Mouse (Mus musculus) brain, embryonic 18.5 days (tissue): ENCODE results near the gene Tmcc1.

Experiments
- DNase-seq: peaks from one replicate; pipeline ENCODE4 v3.0.0-alpha.2; 2012; ENCODE audit warnings: low read depth, low spot score

Gene Tmcc1

DNA sequence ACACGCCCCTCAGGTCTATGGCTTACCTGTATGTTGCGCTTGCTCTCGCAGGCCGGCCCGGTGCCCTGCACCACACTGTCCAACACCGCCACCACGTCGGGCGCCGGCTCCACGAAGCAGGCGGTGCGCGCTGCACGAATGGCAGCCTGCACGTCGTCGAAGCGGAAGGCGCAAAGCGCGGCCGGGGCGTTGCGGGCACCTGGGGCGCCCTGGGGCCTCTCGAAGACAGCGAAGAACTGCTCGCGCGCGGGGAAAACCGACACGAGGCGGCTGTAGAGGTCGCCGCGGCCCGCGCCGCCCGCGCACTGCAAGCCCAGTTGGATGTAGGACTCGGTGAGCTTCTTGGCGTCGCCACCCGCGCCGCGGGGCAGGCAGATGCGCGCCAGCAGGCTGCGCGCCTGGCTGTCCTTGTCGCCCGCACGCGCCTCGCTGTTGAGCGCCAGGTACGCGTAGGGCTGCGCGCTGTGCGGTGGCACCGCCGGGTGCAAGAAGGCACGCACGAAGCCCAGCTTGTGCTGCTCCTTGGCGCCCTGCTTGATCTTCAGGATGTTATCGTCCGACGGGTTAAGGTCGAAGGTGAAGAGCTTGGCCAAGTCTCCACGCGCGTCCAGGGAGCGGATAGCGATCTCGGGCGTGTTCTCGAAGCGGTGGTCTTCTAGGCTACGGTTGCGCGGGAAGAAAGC is 199.7 kb downstream of the Tmcc1 start:
- DNase-seq = no peak

DNA sequence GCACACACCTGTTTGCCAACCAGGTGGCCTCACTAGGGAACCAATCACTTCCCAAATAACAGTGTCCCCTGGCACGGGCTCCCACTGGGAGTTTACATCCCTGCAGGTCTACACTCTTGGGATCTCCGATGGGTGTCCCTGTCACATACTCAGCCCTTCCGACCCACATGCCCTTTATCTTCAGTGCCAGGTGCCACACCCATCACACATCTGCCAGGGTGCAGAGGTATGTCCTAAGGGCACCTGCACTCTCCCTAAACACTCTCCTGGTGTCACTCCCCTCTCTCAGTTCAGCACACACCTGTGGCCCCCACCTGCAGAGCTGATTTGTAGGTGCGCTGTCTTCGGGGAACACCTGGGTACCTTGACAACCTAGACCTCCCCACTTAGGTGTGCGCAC is 200.3 kb downstream of the Tmcc1 start:
- no peak for DNase-seq

DNA sequence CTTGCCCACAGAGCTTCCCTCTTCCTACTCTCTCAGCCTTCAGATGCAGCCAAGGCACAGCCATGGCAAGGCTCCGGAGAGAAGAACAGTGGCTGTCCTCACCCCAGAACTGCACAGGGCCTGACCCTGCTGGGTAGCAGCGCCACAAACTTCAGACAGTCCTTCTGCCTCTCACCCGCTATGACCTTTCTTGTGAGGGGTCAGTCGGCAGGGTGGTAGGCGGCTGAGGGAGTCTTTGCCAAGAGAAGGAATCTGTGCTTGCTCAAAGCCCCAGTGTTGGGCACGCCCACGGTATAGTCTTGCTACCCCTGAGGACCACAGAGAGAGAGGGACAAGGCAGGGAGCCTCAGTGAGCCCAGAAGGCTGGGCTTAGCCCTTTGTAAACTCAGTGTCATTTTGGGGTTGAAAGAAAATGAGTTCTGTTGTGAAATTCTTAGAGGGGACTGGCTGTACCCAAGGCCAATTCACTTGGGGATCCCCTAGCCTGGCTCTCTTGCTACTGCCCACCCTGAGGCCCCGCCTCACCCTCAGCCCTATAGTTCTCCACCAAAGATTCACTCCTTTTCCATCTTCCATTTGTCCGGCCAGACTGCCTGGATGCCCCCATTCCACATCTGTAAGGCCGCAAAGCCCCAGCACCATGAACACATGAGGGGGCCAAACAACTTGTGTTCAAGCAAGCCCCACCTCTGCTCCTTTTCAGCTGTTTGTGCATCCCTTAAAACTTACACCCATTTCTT is 201.2 kb downstream of the Tmcc1 start:
- DNase-seq = no peak

DNA sequence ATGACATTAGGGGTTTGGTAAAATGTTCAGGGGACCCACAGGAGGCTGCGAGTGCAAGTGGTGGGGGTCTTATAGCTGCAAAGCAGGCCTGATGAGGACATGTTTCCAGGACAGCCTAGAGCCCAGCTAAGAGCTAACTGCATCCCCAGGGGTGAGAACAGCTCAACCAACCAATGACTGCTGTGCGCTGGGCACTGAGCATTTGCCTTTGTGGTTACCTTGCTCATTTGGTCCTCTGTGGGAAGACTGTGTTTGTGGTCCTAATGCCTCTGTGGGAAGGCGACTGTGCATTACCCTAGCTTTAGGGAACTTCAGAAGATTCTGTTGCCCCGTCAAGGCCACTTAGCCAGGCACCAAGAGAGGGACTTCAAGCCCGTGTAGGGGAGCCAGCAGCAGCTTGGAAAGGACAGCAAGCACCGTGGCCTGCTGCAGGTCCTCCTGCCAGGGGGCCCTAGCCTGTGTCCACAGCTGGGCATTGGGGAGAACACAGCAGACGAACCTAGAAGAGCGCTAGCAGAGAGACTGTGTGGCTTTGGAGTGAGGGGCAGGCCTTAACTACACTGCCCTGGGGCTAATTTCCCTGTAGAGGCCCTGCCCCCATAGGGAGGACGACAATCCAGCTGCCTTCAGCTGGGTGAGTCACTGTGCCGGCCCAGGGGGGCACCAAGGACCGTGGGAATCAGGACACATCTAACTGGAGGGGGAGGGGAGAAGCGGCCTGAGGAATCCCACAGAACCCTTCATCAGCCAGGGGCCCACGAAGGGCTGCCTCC is 202.0 kb downstream of the Tmcc1 start:
- DNase-seq = no peak

DNA sequence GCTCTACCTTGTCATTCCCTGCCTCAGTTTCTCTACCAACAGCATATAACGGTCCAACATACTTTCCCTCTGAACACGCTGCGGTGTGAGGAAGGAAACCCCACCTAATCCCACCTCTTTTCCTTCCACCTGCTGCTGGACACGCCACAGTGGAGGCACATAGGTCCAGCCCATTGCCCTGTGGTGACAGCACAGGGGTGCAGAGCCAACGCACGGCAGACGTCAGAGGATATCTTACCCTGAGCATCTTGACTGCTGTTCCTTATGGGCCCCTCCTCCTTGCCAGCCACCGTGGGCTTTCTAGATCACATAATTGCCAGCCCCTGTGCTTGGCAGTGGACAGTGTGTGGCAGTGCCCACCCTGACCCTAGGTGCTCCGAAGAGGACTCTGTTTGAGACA is 202.8 kb downstream of the Tmcc1 start:
- no peak for DNase-seq

DNA sequence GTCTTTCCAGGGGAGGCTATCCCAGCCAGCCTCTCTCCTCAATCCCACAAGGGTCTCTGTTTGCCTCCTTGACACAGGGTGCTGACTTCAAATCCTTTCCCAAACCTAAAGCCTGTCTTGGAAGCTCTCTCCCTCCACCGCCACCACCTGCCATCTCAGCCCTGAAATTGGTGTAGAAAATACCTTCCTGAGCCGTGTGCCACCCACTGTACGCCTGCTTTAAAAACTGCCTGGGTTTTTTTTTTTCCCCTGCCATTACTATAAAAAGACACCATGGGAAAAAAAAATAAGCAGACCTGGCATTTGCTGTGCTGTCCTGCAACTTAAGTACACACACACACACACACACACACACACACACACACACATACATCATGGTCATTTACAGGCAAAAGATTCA is 203.2 kb downstream of the Tmcc1 start:
- DNase-seq = no peak

DNA sequence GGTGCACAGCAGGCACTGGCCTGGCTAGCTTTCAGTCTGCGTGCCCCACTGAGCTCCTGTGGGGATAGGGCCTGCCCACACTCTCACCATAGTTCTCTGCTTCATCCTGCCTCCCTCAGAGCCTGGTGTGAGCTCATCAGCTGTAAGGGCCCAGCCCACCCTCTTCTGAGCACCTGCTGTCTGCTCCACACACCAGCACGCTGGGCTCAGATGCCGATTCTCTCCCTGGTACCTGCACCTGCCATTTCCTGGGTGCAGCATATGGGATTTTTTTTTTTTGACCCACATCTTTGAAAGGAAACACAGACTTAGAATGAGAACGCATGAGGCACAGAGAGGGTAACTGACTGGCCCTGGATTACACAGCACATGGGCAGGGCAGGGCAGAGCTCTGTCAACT is 203.7 kb downstream of the Tmcc1 start:
- no peak for DNase-seq

DNA sequence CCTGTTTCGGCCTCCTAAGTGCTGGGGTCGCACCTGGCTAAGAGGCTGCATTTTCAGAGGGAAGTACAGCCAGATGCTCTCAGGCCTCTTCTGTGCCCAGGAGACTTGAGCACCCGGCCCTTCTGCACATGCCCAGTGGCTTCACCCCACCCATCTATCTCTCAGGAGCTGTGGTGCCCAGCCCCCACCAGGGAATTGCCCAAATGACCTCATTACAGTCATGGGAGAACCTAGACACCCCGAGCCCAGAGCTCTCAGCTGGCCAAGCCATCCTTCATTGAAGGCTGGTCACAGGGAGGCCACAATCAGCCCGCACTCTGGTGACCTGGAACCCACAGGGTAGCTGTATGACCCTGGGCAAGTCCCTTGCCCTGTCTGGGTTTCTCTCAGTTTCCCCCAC is 204.3 kb downstream of the Tmcc1 start:
- no peak for DNase-seq

DNA sequence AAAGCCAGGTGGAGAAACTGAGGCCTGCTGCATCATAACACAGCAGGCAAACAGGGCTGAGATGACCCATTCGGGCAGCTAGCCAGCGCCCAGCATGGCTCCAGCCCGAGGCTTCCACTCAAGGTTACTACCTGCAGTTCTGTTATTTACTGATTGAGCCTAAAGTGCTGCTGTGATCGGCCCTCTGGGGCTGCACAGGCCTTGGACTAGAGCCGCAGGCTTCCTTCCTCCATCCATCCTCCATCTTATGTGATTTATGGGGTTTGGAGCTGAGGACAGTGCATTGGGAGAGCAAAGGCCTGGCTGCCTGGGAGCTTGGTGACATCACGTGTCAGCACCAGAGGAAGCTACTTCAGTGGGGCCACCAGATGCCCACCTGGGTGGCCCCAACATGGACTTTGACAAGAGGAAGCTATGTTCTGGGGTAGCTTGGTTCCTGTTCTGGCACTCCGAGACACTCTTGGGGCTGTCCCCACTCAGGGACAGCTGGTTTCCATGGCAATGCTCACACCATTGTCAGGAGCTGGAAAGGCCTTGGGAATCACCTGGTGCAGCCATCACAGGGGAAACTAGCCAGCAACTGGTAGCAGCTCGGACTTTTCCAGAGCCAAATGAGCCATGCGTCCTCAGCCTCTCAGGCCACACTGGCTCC is 206.1 kb downstream of the Tmcc1 start:
- DNase-seq = no peak

DNA sequence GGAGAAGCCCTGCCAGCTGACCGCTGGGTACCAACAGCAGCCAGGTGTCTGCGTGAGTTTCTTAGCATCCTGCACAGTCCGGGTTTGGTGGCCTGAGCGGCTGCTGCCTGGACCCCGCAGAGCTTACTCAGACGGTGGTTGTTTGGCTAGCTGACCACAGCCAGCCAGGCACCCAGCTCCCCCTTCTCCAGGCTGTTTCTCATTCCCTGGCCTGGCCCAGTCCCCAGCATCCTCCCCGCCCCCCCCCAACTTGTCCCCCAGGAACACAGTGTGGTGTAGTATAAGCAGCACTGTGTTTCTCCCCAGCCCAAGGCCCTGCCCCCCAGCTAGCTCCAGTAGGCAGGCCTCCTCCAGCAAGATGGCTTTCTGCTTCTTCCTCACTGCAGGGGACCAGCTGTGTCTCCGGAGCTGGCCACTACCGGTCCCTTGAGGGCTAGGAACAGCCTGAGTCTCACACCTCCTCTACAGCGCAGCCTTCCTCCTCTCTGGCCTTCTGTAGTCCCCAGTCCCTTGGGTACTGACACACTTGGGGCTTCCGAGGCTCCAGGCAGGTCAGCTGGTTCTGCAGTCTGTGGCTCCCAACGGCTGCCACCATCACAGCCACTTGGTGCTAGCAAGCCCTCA is 206.7 kb downstream of the Tmcc1 start:
- DNase-seq = no peak

DNA sequence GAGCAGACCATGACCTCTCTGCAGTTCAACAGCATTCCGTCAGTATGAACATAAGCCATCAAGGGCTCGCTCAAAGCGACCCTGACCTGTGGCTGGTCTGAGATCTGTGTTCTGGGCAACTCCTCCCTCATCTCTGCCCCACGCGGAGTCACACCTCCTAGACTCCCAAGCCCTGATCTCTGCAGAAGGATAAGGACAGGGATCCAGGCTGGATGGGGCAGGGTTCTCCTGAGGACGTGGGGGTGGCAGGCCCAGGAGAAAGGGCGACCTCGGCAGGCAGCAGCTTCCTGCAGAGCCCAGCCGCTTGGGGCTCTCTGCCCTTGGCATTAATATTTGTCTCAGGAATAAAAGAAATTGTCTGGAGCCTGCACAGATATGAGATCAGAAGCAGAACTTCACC is 207.7 kb downstream of the Tmcc1 start:
- DNase-seq = no peak

DNA sequence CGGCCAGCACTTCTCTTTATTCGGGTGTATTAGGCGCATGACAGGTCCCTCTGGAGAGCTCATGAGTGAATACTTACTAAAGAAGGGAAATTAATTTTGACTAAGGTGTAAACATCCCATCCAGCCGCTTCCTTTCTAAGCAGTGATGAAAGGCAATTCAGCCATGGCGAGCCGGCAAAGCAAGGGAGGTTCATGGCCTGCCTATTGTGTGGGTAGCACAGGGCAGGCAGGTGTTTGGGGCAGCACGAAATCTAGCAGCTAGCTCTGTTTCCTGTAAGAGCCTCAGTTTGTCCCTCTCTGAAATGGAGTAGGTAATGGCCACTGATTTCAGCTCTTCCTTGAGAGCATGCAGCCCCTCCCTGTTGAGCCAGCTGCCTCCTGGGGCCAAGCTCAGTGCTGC is 208.7 kb downstream of the Tmcc1 start:
- no peak for DNase-seq

DNA sequence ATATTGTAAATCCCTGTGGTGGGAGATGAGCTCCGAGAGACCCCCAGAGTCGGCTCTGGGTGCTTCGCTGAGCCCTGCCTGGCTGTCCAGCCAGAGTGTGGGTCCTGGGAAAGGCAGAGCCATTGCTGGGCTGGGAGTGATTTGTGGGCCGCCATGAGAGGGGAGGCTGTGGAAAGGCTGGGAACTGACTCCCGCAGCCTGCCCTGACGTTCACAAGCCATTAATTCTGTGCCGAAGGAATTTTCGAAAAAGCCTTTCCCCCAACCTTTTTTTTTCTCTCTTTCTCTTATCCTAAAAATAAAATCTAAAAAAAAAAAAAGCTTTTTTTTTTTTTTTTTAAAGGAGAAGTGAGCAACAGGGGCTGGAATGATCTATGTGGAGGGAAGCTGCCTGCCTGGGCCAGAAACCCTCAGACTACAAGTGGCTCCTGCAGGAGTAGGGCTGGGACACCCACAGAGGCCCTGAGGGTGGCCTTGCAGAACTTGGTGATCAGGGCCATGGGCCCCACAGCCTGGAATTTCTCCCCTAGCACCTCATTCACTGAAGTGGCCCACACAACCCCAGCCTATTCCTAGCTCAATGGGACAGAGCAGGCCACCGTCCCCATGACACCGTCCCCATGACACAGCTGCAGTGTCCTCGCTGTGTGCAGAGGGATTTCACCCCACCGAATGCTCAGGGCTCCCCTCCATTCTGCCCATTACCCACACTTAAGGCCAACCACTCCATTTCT is 209.8 kb downstream of the Tmcc1 start:
- DNase-seq = no peak

DNA sequence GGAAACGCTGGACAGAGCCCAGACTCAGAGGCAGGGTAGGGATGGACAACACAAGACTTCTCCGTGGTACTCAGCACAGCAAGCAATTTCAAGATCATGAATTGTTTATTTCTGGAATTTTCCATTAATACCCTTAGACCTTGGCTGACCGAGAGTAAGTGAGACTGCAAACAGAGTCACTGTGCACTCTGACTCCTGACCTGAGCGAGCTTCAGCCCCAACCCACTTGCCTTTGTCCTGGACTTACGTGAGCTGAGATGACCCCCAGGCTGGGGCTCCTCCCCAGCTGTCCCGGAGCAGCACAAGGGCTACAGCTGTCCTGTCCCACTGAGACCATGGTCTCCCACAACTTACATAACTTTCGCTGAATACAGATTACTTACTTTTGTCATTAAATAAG is 210.4 kb downstream of the Tmcc1 start:
- no peak for DNase-seq

DNA sequence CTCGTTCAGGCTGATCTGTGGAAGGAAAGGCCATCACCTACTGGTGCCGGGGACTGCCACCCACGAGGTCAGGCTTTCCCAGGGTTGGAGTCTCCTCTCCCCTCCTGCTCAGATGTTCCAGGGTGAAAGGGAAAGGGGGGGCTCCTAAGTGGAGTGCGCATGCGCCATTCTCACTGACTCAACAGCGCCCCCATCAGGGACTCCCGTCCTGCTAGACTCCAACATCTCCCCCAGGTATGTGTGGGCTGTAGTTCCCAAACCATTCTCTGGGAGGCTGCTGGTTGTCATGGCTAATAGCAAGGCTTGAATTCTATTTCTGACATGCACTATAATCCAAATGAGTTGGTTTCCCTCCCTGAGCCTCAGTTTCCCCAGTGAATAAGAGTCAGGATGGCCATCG is 214.7 kb downstream of the Tmcc1 start:
- DNase-seq = no peak

DNA sequence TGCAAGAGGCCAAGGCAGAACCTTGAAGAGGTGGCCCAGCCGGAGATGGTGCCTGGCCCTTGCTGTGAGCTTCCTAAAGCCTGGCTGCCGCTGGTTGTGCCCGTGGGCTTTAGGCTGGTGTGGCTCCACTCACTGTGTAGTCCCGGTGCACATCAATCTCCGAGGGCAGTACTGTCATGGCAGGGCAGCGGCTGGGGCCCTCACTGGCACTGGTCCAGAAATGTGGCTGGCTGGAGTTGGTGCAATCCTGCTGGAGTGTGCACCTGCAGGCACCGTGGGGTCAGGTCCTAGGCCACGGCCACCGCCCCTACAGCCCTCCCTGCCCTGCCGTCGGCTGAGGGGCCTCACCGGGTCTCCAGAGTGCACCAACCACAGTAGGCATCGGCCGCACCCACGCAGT is 215.5 kb downstream of the Tmcc1 start:
- DNase-seq = no peak

DNA sequence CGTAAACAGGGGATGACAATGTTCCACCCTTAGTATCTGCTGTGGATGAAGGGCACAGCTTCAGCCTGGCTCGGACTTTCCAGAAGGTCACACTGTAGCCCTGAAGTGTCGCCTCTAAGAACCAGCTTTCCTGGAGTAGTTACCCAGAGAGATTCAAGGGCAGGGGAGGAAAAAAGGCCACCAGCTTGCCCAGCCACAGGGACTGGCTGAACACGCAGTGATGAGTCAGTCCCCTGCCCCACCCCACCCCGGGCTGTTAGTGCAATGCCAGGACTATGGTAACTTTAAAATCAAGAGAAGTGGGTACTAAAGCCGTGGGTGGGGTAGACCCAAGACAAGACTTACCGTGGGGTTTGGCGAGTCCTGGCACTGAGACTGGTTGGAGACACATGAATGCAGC is 217.7 kb downstream of the Tmcc1 start:
- DNase-seq = no peak

DNA sequence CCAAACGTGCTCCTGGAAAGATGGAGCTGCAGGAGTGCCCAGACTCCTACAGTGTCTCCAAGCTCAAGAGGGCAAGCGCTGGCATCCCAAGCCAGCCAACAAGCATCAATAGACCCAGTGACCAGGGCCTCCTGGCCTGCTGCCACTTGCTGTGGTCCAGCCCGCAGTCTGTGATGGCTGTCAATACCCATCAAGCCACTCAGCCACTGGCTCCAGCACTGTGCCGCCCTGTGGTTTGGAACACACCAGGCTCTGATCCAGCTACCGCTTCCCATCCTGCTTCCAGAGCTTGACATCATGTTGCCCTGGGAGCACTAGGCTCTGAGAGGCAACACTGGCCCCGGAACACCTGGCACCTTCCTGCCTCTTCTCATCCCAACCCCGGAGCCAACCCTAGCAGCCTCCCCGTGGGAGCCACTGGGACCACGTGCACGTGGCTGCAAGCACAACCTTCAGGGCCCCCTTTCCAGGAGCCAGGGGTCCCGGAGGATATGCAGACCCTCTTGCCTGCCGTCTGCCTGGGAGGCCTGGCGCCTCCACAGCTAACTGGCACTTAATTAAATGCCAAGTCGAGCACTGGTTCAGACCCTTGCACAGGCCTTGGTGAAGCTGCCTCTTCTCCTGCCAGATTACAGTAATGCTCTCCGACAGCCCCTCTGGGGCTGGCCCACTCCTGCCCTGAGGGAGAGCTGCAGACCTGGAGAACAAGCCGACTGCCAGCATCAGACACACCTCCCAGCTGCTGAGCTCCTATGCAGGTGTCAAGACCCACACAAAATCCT is 219.2 kb downstream of the Tmcc1 start:
- DNase-seq = no peak

DNA sequence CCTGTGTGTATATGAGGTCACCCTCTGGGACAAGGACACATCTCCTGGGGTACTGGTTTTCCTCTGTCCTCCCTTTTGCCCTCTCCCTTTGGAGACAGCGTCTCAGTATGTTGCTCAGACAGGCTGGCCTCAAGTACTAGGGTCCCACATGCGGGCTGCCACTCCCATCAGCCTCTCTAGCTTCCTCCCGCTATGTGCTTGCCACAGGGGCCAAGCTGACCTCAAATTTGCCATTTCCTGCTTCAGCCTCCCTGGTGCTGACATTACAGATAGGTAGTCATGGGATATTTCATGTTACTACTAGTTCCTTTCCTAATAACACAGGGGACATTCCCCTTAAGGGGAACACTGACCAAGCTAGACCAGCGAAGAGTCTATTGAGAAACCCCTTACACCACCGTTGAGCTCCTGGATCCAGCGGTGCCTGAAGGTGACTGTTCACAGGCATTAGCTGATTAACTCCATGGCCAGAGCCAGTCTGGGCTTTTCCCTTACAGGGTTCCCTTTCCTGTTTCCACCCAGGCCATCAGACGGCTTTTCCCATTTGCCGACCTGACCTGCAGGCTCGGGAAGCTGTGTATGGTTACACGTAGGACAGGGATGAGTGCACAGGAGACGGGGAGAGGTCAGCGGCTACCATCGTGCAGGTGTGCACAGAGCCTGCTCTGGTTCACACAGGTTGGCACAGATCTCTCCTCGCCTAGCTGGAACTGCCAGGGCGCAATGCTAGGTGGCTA is 220.0 kb downstream of the Tmcc1 start:
- no peak for DNase-seq
